Mouse (Mus musculus) hindbrain, postnatal 0 days (tissue): ENCODE measurements around the gene Fads2. TPM values are rescaled to one million over a fixed set of nuclear protein-coding genes. Genes with fewer than 3 reads are reported as not detected.

Source experiments
- ATAC-seq: fragments of 200-750 bp; cut with Nextera tagmentation; 2 replicates; pipeline ENCODE4 v1.8.0; 2017; ENCODE audit warnings: mild to moderate bottlenecking, moderate TSS enrichment, moderate library complexity
- DNase-seq: peaks from one replicate; pipeline ENCODE4 v3.0.0-alpha.2; 2015; ENCODE audit warnings: low spot score
- H3K27ac ChIP-seq: fragments of 300-500 bp; sonication (generic); 2 replicates; pipeline ENCODE4 v1.5.1; 2014; ENCODE audit warnings: mild to moderate bottlenecking
- H3K27me3 ChIP-seq: fragments of 300-500 bp; sonication (generic); 2 replicates; pipeline ENCODE4 v1.6.1; 2014; ENCODE audit warnings: low read length, mixed read lengths; ENCODE audit not compliant: insufficient read depth
- H3K36me3 ChIP-seq: fragments of 300-500 bp; sonication (generic); 2 replicates; pipeline ENCODE4 v1.6.1; 2014; ENCODE audit warnings: low read length, mixed read lengths; ENCODE audit not compliant: insufficient read depth
- H3K4me1 ChIP-seq: fragments of 300-500 bp; sonication (generic); 2 replicates; pipeline ENCODE4 v1.6.1; 2014; ENCODE audit warnings: antibody characterized with exemption, low read length, mixed read lengths; ENCODE audit not compliant: insufficient read depth
- H3K4me2 ChIP-seq: fragments of 300-500 bp; sonication (generic); 2 replicates; pipeline ENCODE4 v1.6.1; 2014; ENCODE audit warnings: low read depth, mild to moderate bottlenecking, low read length, moderate library complexity, mixed read lengths
- H3K4me3 ChIP-seq: fragments of 300-500 bp; sonication (generic); 2 replicates; pipeline ENCODE4 v1.5.1; 2014; ENCODE audit warnings: low read length
- H3K9ac ChIP-seq: fragments of 300-500 bp; sonication (generic); replicated peaks from 2 replicates; pipeline ENCODE4 v1.6.1; 2014; ENCODE audit warnings: mild to moderate bottlenecking, low read length, moderate library complexity, mixed read lengths
- H3K9me3 ChIP-seq: fragments of 300-500 bp; sonication (generic); 2 replicates; pipeline ENCODE4 v1.6.1; 2016; ENCODE audit warnings: low read length, mixed read lengths
- CTCF ChIP-seq: IDR thresholded peaks from 2 replicates; pipeline ENCODE4 v1.5.1; 2016; ENCODE audit warnings: antibody characterized with exemption, control low read depth, low read depth
- WGBS: fragments of 180-500 bp; shearing (Covaris S2); extraction: QIAGEN DNeasy Blood & Tissue Kit; methylation state at CpG from one replicate; pipeline ENCODE4 v1.1.7; 2014; 5-methylcytosine and 5-hydroxymethylcytosine counted together
- polyA plus RNA-seq: library from polyadenylated mRNA; unstranded; fragments of >200 nt; fragmentation: Nextera tagmentation; extraction: Ambion mirVana; gene quantifications from 2 replicates; pipeline ENCODE4 v1.2.1, GENCODE M21; 2015
- total RNA-seq: library from RNA; depleted of rRNA; stranded (reverse); fragments of >200 nt; gene quantifications from 2 replicates; pipeline ENCODE4 v1.2.3, GENCODE M21; 2014

The Fads2 gene
- total and polyA plus RNA-seq, 2 experiments from 2014 or later = 260 to 330 TPM

GRCm38 (mm10) chr19:10058876-10059427, 42.6 kb downstream of the Fads2 start:
- WGBS = 59% methylated on average over 9 of the region's 9 CpGs
- no peak for TF ChIP-seq CTCF
- Histone ChIP-seq H3K4me1 (no peaks in the 10 kb centered on the region), H3K27ac (no peak overlapping the region; the same call in 1 of the 2 replicates), H3K9me3 (no peaks in the 10 kb centered on the region), H3K4me3 (no peak overlapping the region), H3K27me3 (no peaks in the 10 kb centered on the region), H3K36me3 (peaks cover 33% of the 10 kb centered on the region), H3K4me2 (no peak overlapping the region), H3K9ac (no peak overlapping the region)
- ATAC-seq (no peak), DNase-seq (no peak)

- Histone ChIP-seq H3K36me3 (peaks cover 32% of the 10 kb centered on the region), H3K27me3 (no peaks in the 10 kb centered on the region), H3K27ac (no peak overlapping the region), H3K9ac (no peak overlapping the region), H3K9me3 (no peaks in the 10 kb centered on the region), H3K4me3 (no peak overlapping the region), H3K4me2 (no peak overlapping the region), H3K4me1 (no peaks in the 10 kb centered on the region)
- no peak for TF ChIP-seq CTCF
- no peak for ATAC-seq
- 88% methylated on average over 1 of the region's 1 CpGs for WGBS
- no peak for DNase-seq
Observed at GRCm38 (mm10) chr19:10058352-10058825, 43.2 kb downstream of the Fads2 start.

GRCm38 (mm10) chr19:10057486-10058351, 43.8 kb downstream of the Fads2 start:
- no peak overlapping the region for H3K27ac ChIP-seq
- H3K27me3 ChIP-seq = no peaks in the 10 kb centered on the region
- no peak for DNase-seq

GRCm38 (mm10) chr19:10056686-10057085, 44.9 kb downstream of the Fads2 start:
- H3K36me3 ChIP-seq = peaks cover 22% of the 10 kb centered on the region
- no peak for TF ChIP-seq CTCF

More at GRCm38 (mm10) chr19:10057486-10058351, 43.8 kb downstream of the Fads2 start:
- ATAC-seq = no peak
- Histone ChIP-seq H3K4me2 (no peak overlapping the region), H3K9me3 (no peaks in the 10 kb centered on the region), H3K36me3 (peaks cover 30% of the 10 kb centered on the region), H3K4me3 (no peak overlapping the region), H3K4me1 (no peaks in the 10 kb centered on the region), H3K9ac (no peak overlapping the region)
- TF ChIP-seq CTCF = no peak
- 57% methylated on average over 11 of the region's 11 CpGs for WGBS

GRCm38 (mm10) chr19:10055783-10056660, 45.5 kb downstream of the Fads2 start:
- no peak for ATAC-seq
- peaks cover 22% of the 10 kb centered on the region for H3K36me3 ChIP-seq

More at GRCm38 (mm10) chr19:10056686-10057085, 44.9 kb downstream of the Fads2 start:
- no peak overlapping the region for H3K27ac ChIP-seq
- H3K4me1 ChIP-seq = no peaks in the 10 kb centered on the region
- no peaks in the 10 kb centered on the region for H3K27me3 ChIP-seq
- H3K4me2 ChIP-seq = no peak overlapping the region
- no peak overlapping the region for H3K4me3 ChIP-seq
- H3K9me3 ChIP-seq = no peaks in the 10 kb centered on the region
- no peak for DNase-seq
- WGBS = 91% methylated on average over 3 of the region's 3 CpGs
- H3K9ac ChIP-seq = no peak overlapping the region
- no peak for ATAC-seq

GRCm38 (mm10) chr19:10055261-10055660, 46.3 kb downstream of the Fads2 start:
- no peak overlapping the region for H3K9ac ChIP-seq
- H3K27ac ChIP-seq = no peak overlapping the region
- H3K4me1 ChIP-seq = no peaks in the 10 kb centered on the region
- WGBS = 80% methylated on average over 3 of the region's 3 CpGs
- peaks cover 22% of the 10 kb centered on the region for H3K36me3 ChIP-seq
- no peak overlapping the region for H3K4me3 ChIP-seq
- DNase-seq (no peak), ATAC-seq (no peak)
- H3K9me3 ChIP-seq = no peaks in the 10 kb centered on the region
- H3K4me2 ChIP-seq = no peak overlapping the region
- H3K27me3 ChIP-seq = no peaks in the 10 kb centered on the region
- TF ChIP-seq CTCF = no peak

More at GRCm38 (mm10) chr19:10055783-10056660, 45.5 kb downstream of the Fads2 start:
- TF ChIP-seq CTCF = peak; percentile 20; the same call in 1 of the 2 replicates
- no peak overlapping the region for H3K4me2 ChIP-seq
- no peaks in the 10 kb centered on the region for H3K4me1 ChIP-seq
- no peaks in the 10 kb centered on the region for H3K9me3 ChIP-seq
- no peak overlapping the region for H3K4me3 ChIP-seq
- DNase-seq = no peak
- H3K9ac ChIP-seq = no peak overlapping the region
- 85% methylated on average over 22 of the region's 22 CpGs for WGBS
- no peak overlapping the region for H3K27ac ChIP-seq
- no peaks in the 10 kb centered on the region for H3K27me3 ChIP-seq
